Mouse (Mus musculus): ENCODE data around the gene Dda1. TPM values are rescaled to one million over a fixed set of nuclear protein-coding genes. Genes with fewer than 3 reads are reported as not detected.

The Dda1 gene
- polyA plus RNA-seq, 1 experiment from 2014 or later: 38.3 TPM

DNA sequence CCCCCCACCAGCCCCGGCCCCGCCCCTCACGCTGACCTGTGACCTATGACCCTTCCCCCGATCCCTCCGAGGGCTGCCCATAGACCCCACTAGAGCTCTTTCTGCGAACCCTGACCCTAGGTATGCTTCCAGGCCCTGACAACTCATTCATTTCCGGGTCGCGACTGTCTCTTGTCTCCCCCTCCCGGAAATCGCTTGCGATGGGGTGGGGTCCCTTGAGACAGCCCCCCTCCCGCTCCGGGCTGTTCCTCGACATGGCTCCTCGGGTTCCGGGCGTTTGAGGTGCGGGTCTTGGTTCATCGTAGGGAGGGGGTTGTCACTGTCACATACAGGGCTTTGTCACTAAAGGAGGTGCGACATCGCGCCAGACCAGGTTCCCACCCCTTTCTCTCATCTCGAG is 412 bp downstream of the Dda1 start:
- H3K27ac ChIP-seq (replicated peaks): peak overlapping the region; percentile 82

GRCm38 (mm10) chr8:71470146-71470912 is 1.3 kb downstream of the Dda1 start:
- Histone ChIP-seq H3K9me3 (replicated peaks) (no peaks in the 10 kb centered on the region), H3K36me3 (replicated peaks) (peaks cover 56% of the 10 kb centered on the region), H3K9ac (peak overlapping the region; percentile 85), H3K27ac (replicated peaks) (peak overlapping the region; percentile 82; the same call in 1 of the 2 replicates), H3K4me3 (replicated peaks) (peak overlapping the region; percentile 85), H3K27me3 (no peaks in the 10 kb centered on the region), H3K4me1 (replicated peaks) (peaks cover 36% of the 10 kb centered on the region), H3K4me2 (peak overlapping the region; percentile 95)
- 82% methylated on average over 3 of the region's 3 CpGs for WGBS (ENCODE audit: insufficient replicate concordance)
- no peak for ATAC-seq (ENCODE audit: insufficient read depth)

More for the DNA sequence above, 412 bp downstream of the Dda1 start:
- Histone ChIP-seq H3K27me3 (no peaks in the 10 kb centered on the region), H3K4me1 (replicated peaks) (peaks cover 38% of the 10 kb centered on the region), H3K4me2 (peak overlapping the region; percentile 95), H3K4me3 (replicated peaks) (peak overlapping the region; percentile 85), H3K9ac (peak overlapping the region; percentile 85), H3K9me3 (replicated peaks) (no peaks in the 10 kb centered on the region), H3K36me3 (replicated peaks) (peaks cover 47% of the 10 kb centered on the region)
- under 1% methylated on average over 24 of the region's 24 CpGs for WGBS (ENCODE audit: insufficient replicate concordance)
- peak; percentile 3 for ATAC-seq (ENCODE audit: insufficient read depth)

- peaks cover 55% of the 10 kb centered on the region for H3K36me3 ChIP-seq (replicated peaks)
These were observed 1.9 kb downstream of the Dda1 start for GRCm38 (mm10) chr8:71470913-71471255.

DNA sequence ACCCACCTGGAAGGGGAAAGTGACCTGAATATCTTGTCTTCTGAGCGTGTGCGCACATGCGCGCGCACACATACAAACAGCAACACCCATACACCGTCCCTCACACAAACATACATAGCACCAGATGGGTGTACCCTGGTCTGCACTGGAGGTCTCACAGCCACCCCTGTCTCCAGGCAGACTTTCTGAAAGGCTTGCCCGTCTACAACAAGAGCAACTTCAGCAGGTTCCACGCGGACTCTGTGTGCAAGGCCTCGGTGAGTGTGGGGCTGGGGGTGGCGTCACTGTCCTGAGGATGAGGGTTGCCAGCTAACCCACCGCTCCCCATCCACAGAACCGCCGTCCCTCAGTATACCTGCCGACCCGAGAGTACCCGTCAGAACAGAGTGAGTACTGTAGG is 2.9 kb downstream of the Dda1 start:
- Histone ChIP-seq H3K9me3 (replicated peaks) (no peaks in the 10 kb centered on the region), H3K36me3 (replicated peaks) (peaks cover 47% of the 10 kb centered on the region), H3K4me2 (no peak overlapping the region), H3K4me1 (replicated peaks) (peaks cover 42% of the 10 kb centered on the region), H3K27me3 (peaks cover 7% of the 10 kb centered on the region; the same call in 1 of the 2 replicates), H3K27ac (replicated peaks) (no peak overlapping the region), H3K9ac (no peak overlapping the region), H3K4me3 (replicated peaks) (no peak overlapping the region)
- 94% methylated on average over 17 of the region's 17 CpGs for WGBS (ENCODE audit: insufficient replicate concordance)
- no peak for ATAC-seq (ENCODE audit: insufficient read depth)

More at GRCm38 (mm10) chr8:71470913-71471255, 1.9 kb downstream of the Dda1 start:
- Histone ChIP-seq H3K9me3 (replicated peaks) (no peaks in the 10 kb centered on the region), H3K27ac (replicated peaks) (no peak overlapping the region), H3K4me1 (replicated peaks) (peaks cover 36% of the 10 kb centered on the region), H3K9ac (no peak overlapping the region), H3K27me3 (no peaks in the 10 kb centered on the region), H3K4me2 (0 out of 2 replicates have a peak overlapping the region, but pooled peaks have one; percentile 95), H3K4me3 (replicated peaks) (0 out of 2 replicates have a peak overlapping the region, but pooled peaks have one; percentile 4)
- ATAC-seq (ENCODE audit: insufficient read depth): no peak
- 67% methylated on average over 5 of the region's 5 CpGs for WGBS (ENCODE audit: insufficient replicate concordance)

- Histone ChIP-seq H3K27me3 (peaks cover 16% of the 10 kb centered on the region), H3K9ac (no peak overlapping the region), H3K36me3 (replicated peaks) (peaks cover 47% of the 10 kb centered on the region), H3K4me2 (no peak overlapping the region), H3K4me3 (replicated peaks) (no peak overlapping the region), H3K27ac (replicated peaks) (no peak overlapping the region), H3K4me1 (replicated peaks) (peaks cover 51% of the 10 kb centered on the region), H3K9me3 (replicated peaks) (no peaks in the 10 kb centered on the region)
- whole genome bisulfite sequencing (ENCODE audit: insufficient replicate concordance): 80% methylated on average over 8 of the region's 8 CpGs
- no peak for ATAC-seq (ENCODE audit: insufficient read depth)
These were observed 3.8 kb downstream of the Dda1 start for GRCm38 (mm10) chr8:71472601-71473386.

DNA sequence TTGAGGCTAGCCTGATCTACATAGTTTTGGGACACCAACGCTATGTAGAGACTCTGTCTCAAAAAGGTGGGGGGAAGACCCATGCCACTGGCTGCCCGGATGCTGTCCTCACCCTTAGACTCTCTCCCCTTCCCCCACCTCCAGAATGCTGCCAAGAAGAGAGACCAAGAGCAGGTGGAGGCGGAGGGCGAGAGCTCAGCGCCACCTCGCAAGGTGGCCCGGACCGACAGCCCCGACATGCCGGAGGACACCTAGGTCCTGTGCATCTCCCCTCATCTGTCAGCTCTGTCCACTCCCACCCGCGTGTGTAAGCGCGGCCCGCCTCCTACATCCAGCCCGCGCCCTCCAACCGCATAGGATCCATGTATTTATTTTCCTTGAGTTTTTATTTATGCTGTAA is 5.3 kb downstream of the Dda1 start:
- no peak overlapping the region for H3K27ac ChIP-seq (replicated peaks)
- WGBS (ENCODE audit: insufficient replicate concordance): 84% methylated on average over 18 of the region's 18 CpGs
- H3K36me3 ChIP-seq (replicated peaks): peaks cover 47% of the 10 kb centered on the region
- no peak for ATAC-seq (ENCODE audit: insufficient read depth)
- peaks cover 16% of the 10 kb centered on the region for H3K27me3 ChIP-seq
- H3K4me3 ChIP-seq (replicated peaks): no peak overlapping the region
- H3K4me1 ChIP-seq (replicated peaks): peaks cover 46% of the 10 kb centered on the region
- H3K4me2 ChIP-seq: no peak overlapping the region
- H3K9ac ChIP-seq: no peak overlapping the region
- no peaks in the 10 kb centered on the region for H3K9me3 ChIP-seq (replicated peaks)

- H3K4me1 ChIP-seq (replicated peaks): peaks cover 42% of the 10 kb centered on the region
- 0 out of 2 replicates have a peak overlapping the region, but pooled peaks have one; percentile 60 for H3K9ac ChIP-seq
- H3K27ac ChIP-seq (replicated peaks): no peak overlapping the region
- peaks cover 47% of the 10 kb centered on the region for H3K36me3 ChIP-seq (replicated peaks)
- peak overlapping the region; percentile 95 for H3K4me2 ChIP-seq
- H3K27me3 ChIP-seq: peaks cover 16% of the 10 kb centered on the region
- 82% methylated on average over 25 of the region's 25 CpGs for WGBS (ENCODE audit: insufficient replicate concordance)
- no peak for ATAC-seq (ENCODE audit: insufficient read depth)
- no peak overlapping the region for H3K4me3 ChIP-seq (replicated peaks)
- H3K9me3 ChIP-seq (replicated peaks): no peaks in the 10 kb centered on the region
These were observed 6.0 kb downstream of the Dda1 start for GRCm38 (mm10) chr8:71474785-71475701.

DNA sequence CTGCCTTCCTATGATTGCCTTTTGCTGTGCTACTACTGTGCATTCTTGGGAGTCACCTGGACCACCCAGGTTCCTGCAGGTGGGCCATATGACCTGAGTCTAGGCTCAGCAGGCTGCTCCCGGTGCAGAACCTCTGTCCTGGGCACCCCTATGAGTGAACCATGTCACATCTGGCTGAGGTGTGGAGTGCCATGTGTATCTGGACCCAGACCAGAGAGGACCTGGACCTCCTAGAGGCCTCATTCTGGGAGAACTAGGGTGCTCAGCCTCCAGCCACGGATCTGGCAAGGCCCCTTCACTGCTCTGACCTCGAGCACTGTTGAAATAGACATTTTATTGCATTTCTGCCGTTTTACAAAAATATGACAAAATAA is 6.7 kb downstream of the Dda1 start:
- WGBS (ENCODE audit: insufficient replicate concordance): 34% methylated on average over 4 of the region's 4 CpGs
- no peak for ATAC-seq (ENCODE audit: insufficient read depth)
- Histone ChIP-seq H3K4me1 (replicated peaks) (peaks cover 42% of the 10 kb centered on the region), H3K27ac (replicated peaks) (peak overlapping the region; percentile 71; the same call in 1 of the 2 replicates), H3K4me2 (peak overlapping the region; percentile 95), H3K9me3 (replicated peaks) (no peaks in the 10 kb centered on the region), H3K4me3 (replicated peaks) (peak overlapping the region; percentile 67), H3K9ac (peak overlapping the region; percentile 60), H3K27me3 (peaks cover 16% of the 10 kb centered on the region), H3K36me3 (replicated peaks) (peaks cover 47% of the 10 kb centered on the region)

DNA sequence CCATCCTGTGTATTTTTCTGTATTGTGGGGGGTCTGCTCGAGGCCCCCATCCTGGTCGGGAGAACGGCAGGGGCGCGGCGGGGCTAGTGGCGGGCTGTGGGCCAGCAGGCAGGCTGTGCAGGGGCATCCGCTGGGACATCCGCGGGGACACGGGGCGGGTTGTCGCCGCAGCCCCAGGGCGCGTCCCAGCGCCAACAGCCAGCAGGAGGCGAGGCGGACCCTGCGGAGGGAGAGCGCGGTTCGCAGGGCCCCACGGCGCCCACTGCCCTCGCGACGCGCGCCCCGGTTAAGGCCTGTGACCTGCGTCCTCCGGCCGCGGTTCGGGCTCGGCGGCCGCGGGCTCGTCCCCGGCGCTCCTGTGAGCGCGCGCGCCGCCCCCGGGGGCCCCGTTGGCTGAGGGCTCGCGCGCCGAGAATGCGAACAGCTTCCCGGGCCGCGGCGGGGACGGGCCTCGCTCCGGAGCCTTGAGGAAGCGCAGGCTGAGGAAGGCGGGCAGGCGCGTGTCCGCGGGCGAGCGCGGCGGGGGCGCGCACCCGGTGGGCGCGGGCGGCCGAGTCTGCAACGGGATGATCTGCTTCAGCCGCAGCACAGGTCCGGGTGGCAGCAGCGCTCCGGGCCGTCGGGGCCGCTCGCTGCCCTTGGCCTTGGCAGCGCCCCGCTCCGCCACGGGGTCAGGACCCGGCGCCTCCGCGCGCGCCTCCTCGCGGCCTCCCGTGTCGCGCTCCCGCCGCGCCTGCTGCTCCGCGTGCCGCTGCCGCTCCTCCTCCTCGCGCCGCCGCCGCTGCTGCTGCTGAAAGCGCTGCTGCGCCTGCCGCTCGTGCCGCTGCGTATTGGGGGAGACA is 7.3 kb downstream of the Dda1 start:
- H3K4me2 ChIP-seq: peak overlapping the region; percentile 95
- peak; percentile 75 for ATAC-seq (ENCODE audit: insufficient read depth)
- peaks cover 41% of the 10 kb centered on the region for H3K36me3 ChIP-seq (replicated peaks)
- peak overlapping the region; percentile 60 for H3K9ac ChIP-seq
- H3K4me1 ChIP-seq (replicated peaks): peaks cover 39% of the 10 kb centered on the region
- H3K4me3 ChIP-seq (replicated peaks): peak overlapping the region; percentile 67
- peak overlapping the region; percentile 71 for H3K27ac ChIP-seq (replicated peaks)
- WGBS (ENCODE audit: insufficient replicate concordance): under 1% methylated on average over 98 of the region's 121 CpGs
- H3K9me3 ChIP-seq (replicated peaks): no peaks in the 10 kb centered on the region
- H3K27me3 ChIP-seq: peaks cover 21% of the 10 kb centered on the region

Data from liver, embryonic 15.5 days (tissue).